ENCODE assay signal across 17 mouse cellular contexts in the genomic region with DNA sequence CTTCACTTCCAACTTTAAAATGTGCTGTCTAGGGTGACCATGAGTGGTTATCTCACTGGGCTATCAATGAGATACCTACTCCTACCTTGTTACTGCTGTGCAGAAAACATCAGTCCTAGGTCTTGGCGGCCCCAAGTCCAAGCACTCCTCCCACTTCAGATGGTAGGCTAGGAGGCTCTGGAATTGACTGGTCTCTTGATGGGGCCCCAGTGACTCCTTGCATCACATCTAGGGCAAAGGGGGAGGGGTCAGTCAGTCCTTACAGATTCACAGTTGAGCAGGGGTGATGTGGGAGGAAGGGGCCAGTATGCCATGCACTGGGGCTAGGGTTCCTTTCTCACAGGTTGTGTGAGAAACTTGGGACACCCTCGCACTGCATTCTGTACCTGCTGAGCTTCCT.
"Had no signal": no experiment of that assay in that cellular context is flagged by ENCODE, and none has a peak within 500 bp of the region (broad histone marks: within the 10 kb centered on the region; RNA-seq: fewer than 3 reads in every experiment).

No protein-coding gene starts in this region.

- H3K27me3 ChIP-seq: midbrain, embryonic 12.5 days; neural tube, embryonic 13.5 days; neural tube, embryonic 15.5 days had no signal

- H3K36me3 ChIP-seq: midbrain, embryonic 10.5 days; midbrain, embryonic 12.5 days; neural tube, embryonic 13.5 days; neural tube, embryonic 15.5 days had no signal

- ATAC-seq: midbrain, embryonic 16.5 days had no signal

- H3K4me1 ChIP-seq: midbrain, embryonic 12.5 days; neural tube, embryonic 13.5 days had no signal

- H3K4me2 ChIP-seq: lung, embryonic 14.5 days; midbrain, embryonic 12.5 days; neural tube, embryonic 13.5 days; neural tube, embryonic 15.5 days had no signal

- H3K4me3 ChIP-seq: midbrain, embryonic 10.5 days; midbrain, embryonic 12.5 days; myocyte; neural tube, embryonic 13.5 days; neural tube, embryonic 15.5 days had no signal

- DNase-seq: lung, embryonic 14.5 days; lung, postnatal 10 days; midbrain, embryonic 14.5 days; retina, postnatal 1 day; right cerebral cortex, adult 18-20 months; right cerebral cortex, postnatal 25 days; right cerebral cortex, postnatal 4 days; spleen, adult 18-20 months; thymus, adult 18-20 months; thymus, postnatal 14 days; thymus, postnatal 36 days had no signal

- H3K9me3 ChIP-seq: midbrain, embryonic 10.5 days; midbrain, embryonic 12.5 days; neural tube, embryonic 13.5 days; neural tube, embryonic 15.5 days had no signal

- H3K9ac ChIP-seq: lung, embryonic 14.5 days; midbrain, embryonic 12.5 days; neural tube, embryonic 13.5 days; neural tube, embryonic 15.5 days had no signal

- H3K27ac ChIP-seq: midbrain, embryonic 10.5 days; midbrain, embryonic 12.5 days; neural tube, embryonic 13.5 days; neural tube, embryonic 15.5 days had no signal
